Mouse (Mus musculus): ENCODE measurements around the gene Morc4.

- no peak for TF ChIP-seq CTCF (IDR thresholded peaks at IDR 0.05; ENCODE audit: low read depth, low read length)
- no peak for TF ChIP-seq POLR2A (IDR thresholded peaks at IDR 0.05; ENCODE audit: extremely low read depth, insufficient read depth, low read length)
These were observed 32.4 kb downstream of the Morc4 start for GRCm38 (mm10) chrX:139839057-139839456.

Data from liver, adult 2 months (tissue).